Mouse (Mus musculus): Measurements from ENCODE around the gene Prrx1. TPM values are rescaled to one million over a fixed set of nuclear protein-coding genes. Genes with fewer than 3 reads are reported as not detected.
A peak's percentile ranks its signal among the peaks of the same experiment; 100 is the strongest.

Prrx1 gene
- total and polyA plus RNA-seq, 2 experiments from 2014 or later, result 7.1 to 10.5 TPM

- Histone ChIP-seq H3K9ac (replicated peaks; ENCODE audit: low read depth, low read length) (no peak overlapping the region), H3K4me1 (ENCODE audit: control insufficient read depth, insufficient read depth) (peaks cover 12% of the 10 kb centered on the region), H3K4me2 (ENCODE audit: low read depth, low read length) (no peak overlapping the region), H3K27ac (ENCODE audit: low read depth) (no peak overlapping the region), H3K36me3 (replicated peaks; ENCODE audit: control insufficient read depth, insufficient read depth, low read length) (no peaks in the 10 kb centered on the region), H3K27me3 (ENCODE audit: control insufficient read depth, insufficient read depth, low read length) (no peaks in the 10 kb centered on the region), H3K9me3 (replicated peaks; ENCODE audit: control insufficient read depth, low read length) (no peaks in the 10 kb centered on the region), H3K4me3 (ENCODE audit: low read depth, low read length) (no peak overlapping the region)
- DNase-seq (ENCODE audit: low spot score), result no peak
- 86% methylated on average over 7 of the region's 7 CpGs for WGBS
- TF ChIP-seq EP300 (IDR thresholded peaks at IDR 0.05; ENCODE audit: low read depth) (no peak), CTCF (IDR thresholded peaks at IDR 0.05; ENCODE audit: low read depth) (no peak)
- no peak for ATAC-seq (ENCODE audit: insufficient read depth, low read depth)
Measured at GRCm38 (mm10) chr1:163289131-163289530, 24.4 kb downstream of the Prrx1 start.

GRCm38 (mm10) chr1:163285539-163285938 is 28.0 kb downstream of the Prrx1 start:
- Histone ChIP-seq H3K9me3 (replicated peaks; ENCODE audit: control insufficient read depth, low read length) (no peaks in the 10 kb centered on the region), H3K27ac (ENCODE audit: low read depth) (no peak overlapping the region), H3K36me3 (replicated peaks; ENCODE audit: control insufficient read depth, insufficient read depth, low read length) (no peaks in the 10 kb centered on the region), H3K4me2 (ENCODE audit: low read depth, low read length) (no peak overlapping the region), H3K9ac (replicated peaks; ENCODE audit: low read depth, low read length) (no peak overlapping the region), H3K4me1 (ENCODE audit: control insufficient read depth, insufficient read depth) (peaks cover 38% of the 10 kb centered on the region), H3K27me3 (ENCODE audit: control insufficient read depth, insufficient read depth, low read length) (no peaks in the 10 kb centered on the region), H3K4me3 (ENCODE audit: low read depth, low read length) (no peak overlapping the region)
- 57% methylated on average over 1 of the region's 1 CpGs for WGBS
- DNase-seq (ENCODE audit: low spot score) (no peak), ATAC-seq (ENCODE audit: insufficient read depth, low read depth) (no peak)
- TF ChIP-seq EP300 (IDR thresholded peaks at IDR 0.05; ENCODE audit: low read depth), result no peak
- no peak for TF ChIP-seq CTCF (IDR thresholded peaks at IDR 0.05; ENCODE audit: low read depth)

- Histone ChIP-seq H3K36me3 (replicated peaks; ENCODE audit: control insufficient read depth, insufficient read depth, low read length) (no peaks in the 10 kb centered on the region), H3K4me2 (ENCODE audit: low read depth, low read length) (no peak overlapping the region), H3K27ac (ENCODE audit: low read depth) (no peak overlapping the region), H3K9ac (replicated peaks; ENCODE audit: low read depth, low read length) (no peak overlapping the region), H3K4me3 (ENCODE audit: low read depth, low read length) (no peak overlapping the region), H3K9me3 (replicated peaks; ENCODE audit: control insufficient read depth, low read length) (no peaks in the 10 kb centered on the region), H3K27me3 (ENCODE audit: control insufficient read depth, insufficient read depth, low read length) (no peaks in the 10 kb centered on the region), H3K4me1 (ENCODE audit: control insufficient read depth, insufficient read depth) (peaks cover 41% of the 10 kb centered on the region)
- 16% methylated on average over 3 of the region's 3 CpGs for WGBS
- DNase-seq (ENCODE audit: low spot score) (no peak), ATAC-seq (ENCODE audit: insufficient read depth, low read depth) (peak; percentile 50; the same call in 1 of the 2 replicates)
- TF ChIP-seq CTCF (IDR thresholded peaks at IDR 0.05; ENCODE audit: low read depth) (no peak), EP300 (IDR thresholded peaks at IDR 0.05; ENCODE audit: low read depth) (no peak)
Measured at GRCm38 (mm10) chr1:163285136-163285535, 28.4 kb downstream of the Prrx1 start.

- 84% methylated on average over 9 of the region's 9 CpGs for WGBS
- DNase-seq (ENCODE audit: low spot score) (no peak), ATAC-seq (ENCODE audit: insufficient read depth, low read depth) (no peak)
- Histone ChIP-seq H3K27me3 (ENCODE audit: control insufficient read depth, insufficient read depth, low read length) (no peaks in the 10 kb centered on the region), H3K4me2 (ENCODE audit: low read depth, low read length) (no peak overlapping the region), H3K9me3 (replicated peaks; ENCODE audit: control insufficient read depth, low read length) (no peaks in the 10 kb centered on the region), H3K36me3 (replicated peaks; ENCODE audit: control insufficient read depth, insufficient read depth, low read length) (no peaks in the 10 kb centered on the region), H3K9ac (replicated peaks; ENCODE audit: low read depth, low read length) (no peak overlapping the region), H3K27ac (ENCODE audit: low read depth) (no peak overlapping the region), H3K4me3 (ENCODE audit: low read depth, low read length) (no peak overlapping the region), H3K4me1 (ENCODE audit: control insufficient read depth, insufficient read depth) (peaks cover 46% of the 10 kb centered on the region)
- TF ChIP-seq EP300 (IDR thresholded peaks at IDR 0.05; ENCODE audit: low read depth) (no peak), CTCF (IDR thresholded peaks at IDR 0.05; ENCODE audit: low read depth) (no peak)
Measured at GRCm38 (mm10) chr1:163283980-163284635, 29.4 kb downstream of the Prrx1 start.

GRCm38 (mm10) chr1:163281450-163282198 is 31.9 kb downstream of the Prrx1 start:
- no peak for TF ChIP-seq CTCF (IDR thresholded peaks at IDR 0.05; ENCODE audit: low read depth)
- 0 out of 2 replicates have a peak, but pooled peaks have one; percentile 36 for TF ChIP-seq EP300 (IDR thresholded peaks at IDR 0.05; ENCODE audit: low read depth)
- Histone ChIP-seq H3K36me3 (replicated peaks; ENCODE audit: control insufficient read depth, insufficient read depth, low read length) (no peaks in the 10 kb centered on the region), H3K4me2 (ENCODE audit: low read depth, low read length) (peak overlapping the region; percentile 30; the same call in 1 of the 2 replicates), H3K27ac (ENCODE audit: low read depth) (peak overlapping the region; percentile 94), H3K9ac (replicated peaks; ENCODE audit: low read depth, low read length) (no peak overlapping the region), H3K9me3 (replicated peaks; ENCODE audit: control insufficient read depth, low read length) (no peaks in the 10 kb centered on the region), H3K27me3 (ENCODE audit: control insufficient read depth, insufficient read depth, low read length) (no peaks in the 10 kb centered on the region), H3K4me1 (ENCODE audit: control insufficient read depth, insufficient read depth) (peaks cover 46% of the 10 kb centered on the region), H3K4me3 (ENCODE audit: low read depth, low read length) (no peak overlapping the region)
- peak; percentile 88 for ATAC-seq (ENCODE audit: insufficient read depth, low read depth)
- whole genome bisulfite sequencing, result 7% methylated on average over 7 of the region's 7 CpGs
- peak; percentile 89 for DNase-seq (ENCODE audit: low spot score)

Measured in heart, postnatal 0 days (tissue).